Mouse (Mus musculus) heart, embryonic 16.5 days (tissue): Measurements from ENCODE around the gene Snx9. TPM values are rescaled to one million over a fixed set of nuclear protein-coding genes. Genes with fewer than 3 reads are reported as not detected.

ENCODE experiments used
- ATAC-seq: fragments of 200-750 bp; cut with Nextera tagmentation; replicated peaks from 2 replicates; pipeline ENCODE4 v1.8.0; 2017; ENCODE audit warnings: moderate number of reproducible peaks; ENCODE audit not compliant: insufficient read depth, low FRiP score; ENCODE audit errors: extremely low read depth
- H3K27ac ChIP-seq: fragments of 300-500 bp; sonication (generic); 2 replicates; pipeline ENCODE4 v1.5.1; 2014; ENCODE audit warnings: mild to moderate bottlenecking, low read length, control low read depth, moderate library complexity
- H3K27me3 ChIP-seq: fragments of 300-500 bp; sonication (generic); 2 replicates; pipeline ENCODE4 v1.6.1; 2014; ENCODE audit warnings: low read length, mixed read lengths; ENCODE audit not compliant: control insufficient read depth, insufficient read depth
- H3K36me3 ChIP-seq: fragments of 300-500 bp; sonication (generic); 2 replicates; pipeline ENCODE4 v1.6.1; 2014; ENCODE audit not compliant: control insufficient read depth, insufficient read depth
- H3K4me1 ChIP-seq: fragments of 300-500 bp; sonication (generic); 2 replicates; pipeline ENCODE4 v1.6.1; 2014; ENCODE audit warnings: low read length, mixed read lengths; ENCODE audit not compliant: control insufficient read depth, insufficient read depth
- H3K4me2 ChIP-seq: fragments of 300-500 bp; sonication (generic); 2 replicates; pipeline ENCODE4 v1.6.1; 2014; ENCODE audit warnings: low read depth, mild to moderate bottlenecking, control low read depth, low read length
- H3K4me3 ChIP-seq: fragments of 300-500 bp; sonication (generic); 2 replicates; pipeline ENCODE4 v1.5.1; 2014; ENCODE audit warnings: mild to moderate bottlenecking, control low read depth, low read length
- H3K9ac ChIP-seq: fragments of 300-500 bp; sonication (generic); 2 replicates; pipeline ENCODE4 v1.6.1; 2014; ENCODE audit warnings: low read length, control low read depth
- H3K9me3 ChIP-seq: fragments of 300-500 bp; sonication (generic); replicated peaks from 2 replicates; pipeline ENCODE4 v1.6.1; 2016; ENCODE audit warnings: low read length; ENCODE audit not compliant: control insufficient read depth
- WGBS: fragments of 180-500 bp; shearing (Covaris S2); extraction: QIAGEN DNeasy Blood & Tissue Kit; methylation state at CpG from one replicate; pipeline ENCODE4 v1.1.7; 2014; 5-methylcytosine and 5-hydroxymethylcytosine counted together
- polyA plus RNA-seq: library from polyadenylated mRNA; unstranded; fragments of >200 nt; fragmentation: Nextera tagmentation; extraction: Ambion mirVana; gene quantifications from 2 replicates; pipeline ENCODE4 v1.2.1, GENCODE M21; 2015

Gene Snx9
- polyA plus RNA-seq, 1 experiment from 2014 or later: 19.4 TPM

GRCm38 (mm10) chr17:5798900-5799299 is 42.2 kb upstream of the Snx9 start:
- Histone ChIP-seq H3K4me1 (peaks cover 21% of the 10 kb centered on the region), H3K27ac (no peak overlapping the region; the same call in 1 of the 2 replicates), H3K9ac (no peak overlapping the region), H3K36me3 (no peaks in the 10 kb centered on the region), H3K4me2 (0 out of 2 replicates have a peak overlapping the region, but pooled peaks have one; percentile 14), H3K27me3 (no peaks in the 10 kb centered on the region), H3K9me3 (no peaks in the 10 kb centered on the region), H3K4me3 (no peak overlapping the region)
- no peak for ATAC-seq
- WGBS: 64% methylated on average over 5 of the region's 5 CpGs

DNA sequence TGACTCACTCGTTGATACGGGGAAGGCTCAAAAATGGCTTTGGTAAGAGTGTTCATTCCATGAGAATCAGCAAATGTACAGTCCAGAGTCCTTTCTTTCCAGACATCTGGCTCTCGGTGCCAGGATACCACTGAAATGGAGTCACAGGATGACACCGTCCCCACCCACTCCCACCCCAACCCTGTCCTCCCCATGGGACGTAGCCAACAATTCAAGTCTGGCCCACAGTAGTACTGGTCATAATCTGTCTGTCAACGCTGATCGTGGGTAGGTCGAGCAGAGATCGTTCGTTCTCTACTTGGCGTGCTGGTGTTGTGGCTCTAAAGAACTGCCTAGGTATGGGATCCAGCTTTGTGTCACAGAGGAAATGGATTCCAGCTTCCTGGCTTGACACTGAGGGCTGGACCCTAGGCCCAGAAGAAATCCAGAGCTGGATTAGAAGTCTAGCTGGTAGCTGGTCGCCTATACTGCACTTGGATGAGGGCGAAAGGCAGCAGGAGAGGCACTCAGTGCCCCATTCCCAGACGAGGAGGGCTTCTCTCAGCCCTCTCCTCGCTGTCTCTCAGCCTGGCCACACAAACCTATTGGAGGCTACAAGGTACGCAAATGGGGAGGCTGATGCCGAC is 41.6 kb upstream of the Snx9 start:
- 67% methylated on average over 17 of the region's 17 CpGs for WGBS
- Histone ChIP-seq H3K27ac (no peak overlapping the region), H3K9me3 (no peaks in the 10 kb centered on the region), H3K36me3 (no peaks in the 10 kb centered on the region), H3K27me3 (no peaks in the 10 kb centered on the region), H3K9ac (no peak overlapping the region), H3K4me1 (peaks cover 23% of the 10 kb centered on the region), H3K4me3 (no peak overlapping the region), H3K4me2 (no peak overlapping the region)
- no peak for ATAC-seq

DNA sequence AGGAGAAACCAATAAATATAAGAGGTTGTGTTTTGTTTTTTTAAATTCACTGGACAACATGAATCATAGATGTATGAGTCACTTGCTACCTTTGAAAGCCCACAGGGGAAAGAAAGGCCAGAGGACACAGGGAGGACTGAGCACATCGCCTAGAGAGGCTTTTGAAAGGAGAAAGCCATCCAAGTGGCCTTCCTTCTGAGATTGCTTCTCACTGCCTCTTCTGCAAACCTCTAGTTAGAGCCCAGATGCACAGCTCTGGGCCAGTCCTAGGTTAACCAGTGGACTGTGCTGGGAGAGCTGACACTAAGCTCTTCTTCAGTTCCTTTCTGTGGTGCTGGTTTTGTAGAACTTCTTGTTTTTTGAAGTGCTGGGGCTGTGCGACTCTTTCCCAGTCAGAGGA is 40.9 kb upstream of the Snx9 start:
- WGBS: 71% methylated on average over 2 of the region's 2 CpGs
- Histone ChIP-seq H3K27ac (no peak overlapping the region), H3K4me3 (no peak overlapping the region), H3K9ac (no peak overlapping the region), H3K9me3 (no peaks in the 10 kb centered on the region), H3K4me2 (no peak overlapping the region), H3K36me3 (no peaks in the 10 kb centered on the region), H3K27me3 (no peaks in the 10 kb centered on the region), H3K4me1 (peaks cover 27% of the 10 kb centered on the region)
- ATAC-seq: no peak

GRCm38 (mm10) chr17:5800824-5801560 is 40.1 kb upstream of the Snx9 start:
- Histone ChIP-seq H3K27ac (no peak overlapping the region), H3K27me3 (no peaks in the 10 kb centered on the region), H3K9ac (no peak overlapping the region), H3K36me3 (no peaks in the 10 kb centered on the region), H3K9me3 (no peaks in the 10 kb centered on the region), H3K4me1 (peaks cover 27% of the 10 kb centered on the region), H3K4me2 (no peak overlapping the region), H3K4me3 (no peak overlapping the region)
- WGBS: 72% methylated on average over 7 of the region's 7 CpGs
- no peak for ATAC-seq

DNA sequence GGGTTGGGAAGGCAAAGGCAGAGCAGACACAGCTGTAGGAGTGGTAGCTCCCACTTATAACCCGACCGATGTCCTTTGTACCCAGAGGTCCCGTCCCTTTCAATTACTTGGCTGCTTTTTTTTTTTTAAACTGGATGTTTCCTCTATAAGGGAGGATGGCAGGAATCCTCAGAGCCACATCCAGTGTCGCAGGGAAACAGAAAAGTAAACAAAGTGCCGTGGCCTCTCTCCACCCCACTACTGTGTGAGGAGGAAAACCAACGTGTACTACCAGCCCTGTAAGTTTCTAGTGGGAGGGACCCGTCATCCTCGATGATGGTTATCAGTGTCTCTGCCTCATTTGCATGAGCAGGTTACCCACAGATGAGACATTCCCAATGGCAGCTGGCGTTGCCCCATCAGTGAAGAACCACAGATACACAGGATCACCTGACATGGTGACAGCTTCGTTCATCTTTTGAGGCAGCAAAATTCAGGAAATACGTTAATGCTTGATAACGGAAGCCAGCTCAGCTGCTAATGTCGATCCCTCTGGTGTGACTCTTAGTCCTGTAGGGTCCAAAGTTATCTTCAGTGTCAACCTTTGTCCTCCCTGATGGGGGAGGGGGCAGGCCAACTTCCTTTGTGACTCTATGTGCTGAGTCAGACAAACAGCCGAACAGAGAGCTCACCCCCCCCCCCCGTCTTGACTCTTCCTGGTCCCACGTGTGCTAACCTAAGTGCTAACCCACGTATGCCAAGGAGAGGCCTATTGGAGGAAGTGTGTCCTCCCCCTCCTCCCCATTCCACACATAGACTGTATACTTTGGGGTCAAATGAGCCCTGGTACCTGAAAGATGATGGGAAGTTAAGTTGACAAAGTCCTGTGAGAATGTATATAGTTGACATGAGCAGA is 39.1 kb upstream of the Snx9 start:
- no peak overlapping the region for H3K9ac ChIP-seq
- WGBS: 49% methylated on average over 17 of the region's 17 CpGs
- ATAC-seq: no peak
- H3K27me3 ChIP-seq: no peaks in the 10 kb centered on the region
- no peaks in the 10 kb centered on the region for H3K9me3 ChIP-seq
- no peak overlapping the region; the same call in 1 of the 2 replicates for H3K4me2 ChIP-seq
- peaks cover 23% of the 10 kb centered on the region for H3K4me1 ChIP-seq
- no peaks in the 10 kb centered on the region for H3K36me3 ChIP-seq
- no peak overlapping the region for H3K4me3 ChIP-seq
- H3K27ac ChIP-seq: no peak overlapping the region

DNA sequence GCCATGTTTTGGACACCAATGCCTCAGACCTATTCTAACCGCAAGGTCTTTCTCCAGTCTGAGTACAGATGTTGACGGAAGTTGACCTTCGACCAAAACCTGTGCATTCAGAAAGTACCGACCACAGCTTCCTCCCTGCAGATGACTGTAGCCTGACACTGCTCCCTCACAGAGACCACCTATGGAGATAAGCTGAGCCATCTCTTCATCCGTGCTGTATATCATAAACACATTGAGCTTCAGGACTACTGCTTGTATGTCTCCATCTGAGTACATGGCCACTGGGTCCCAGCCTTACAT is 38.5 kb upstream of the Snx9 start:
- Histone ChIP-seq H3K9me3 (no peaks in the 10 kb centered on the region), H3K4me2 (no peak overlapping the region), H3K4me3 (no peak overlapping the region), H3K36me3 (no peaks in the 10 kb centered on the region), H3K27ac (no peak overlapping the region), H3K9ac (no peak overlapping the region), H3K27me3 (no peaks in the 10 kb centered on the region), H3K4me1 (peaks cover 17% of the 10 kb centered on the region)
- 78% methylated on average over 5 of the region's 5 CpGs for WGBS
- ATAC-seq: no peak

GRCm38 (mm10) chr17:5803229-5804012 is 37.7 kb upstream of the Snx9 start:
- 80% methylated on average over 10 of the region's 10 CpGs for WGBS
- Histone ChIP-seq H3K9me3 (no peaks in the 10 kb centered on the region), H3K4me1 (peaks cover 12% of the 10 kb centered on the region), H3K27me3 (no peaks in the 10 kb centered on the region), H3K4me3 (no peak overlapping the region), H3K27ac (no peak overlapping the region), H3K36me3 (no peaks in the 10 kb centered on the region), H3K4me2 (no peak overlapping the region), H3K9ac (no peak overlapping the region)
- no peak for ATAC-seq

- Histone ChIP-seq H3K9me3 (no peaks in the 10 kb centered on the region), H3K27ac (peak overlapping the region; percentile 46), H3K4me1 (peaks cover 9% of the 10 kb centered on the region), H3K4me2 (no peak overlapping the region), H3K36me3 (no peaks in the 10 kb centered on the region), H3K9ac (no peak overlapping the region), H3K4me3 (no peak overlapping the region), H3K27me3 (no peaks in the 10 kb centered on the region)
- 65% methylated on average over 12 of the region's 12 CpGs for WGBS
- no peak for ATAC-seq
These were observed 36.6 kb upstream of the Snx9 start for GRCm38 (mm10) chr17:5804370-5805150.
